Mouse (Mus musculus) embryonic fibroblast, embryonic 13.5 days (primary cell): ENCODE results near the gene Chil1. TPM values are rescaled to one million over a fixed set of nuclear protein-coding genes. Genes with fewer than 3 reads are reported as not detected.

Source experiments
- H3K27ac ChIP-seq: 2 replicates; pipeline ENCODE4 v1.5.1; 2012; ENCODE audit warnings: low read length, control low read depth, inconsistent platforms; ENCODE audit not compliant: insufficient read depth
- H3K4me1 ChIP-seq: 2 replicates; pipeline ENCODE4 v1.6.1; 2011; ENCODE audit warnings: low read length; ENCODE audit not compliant: control insufficient read depth, insufficient read depth
- H3K4me3 ChIP-seq: 2 replicates; pipeline ENCODE4 v1.5.1; 2011; ENCODE audit warnings: mild to moderate bottlenecking, control low read depth, low read length; ENCODE audit not compliant: insufficient read depth
- CTCF ChIP-seq: IDR thresholded peaks from 2 replicates; pipeline ENCODE4 v1.5.1; 2011; ENCODE audit warnings: mild to moderate bottlenecking, control low read depth, low read length, moderate library complexity, borderline replicate concordance; ENCODE audit not compliant: insufficient read depth
- POLR2A ChIP-seq: IDR thresholded peaks from 2 replicates; pipeline ENCODE4 v1.6.1; 2011; ENCODE audit warnings: low read depth, mild to moderate bottlenecking, control low read depth, low read length, moderate library complexity
- polyA plus RNA-seq: library from polyadenylated mRNA; stranded (reverse); fragments of >200 nt; gene quantifications from 2 replicates; pipeline ENCODE4 v1.2.4, GENCODE M21; 2011; ENCODE audit warnings: low read depth; ENCODE audit not compliant: missing spikeins, insufficient read length

Chil1 gene
- polyA plus RNA-seq, 1 experiment = 9.6 TPM

GRCm38 (mm10) chr1:134225375-134225774 is 43.4 kb downstream of the Chil1 start:
- Histone ChIP-seq H3K4me3 (no peak overlapping the region), H3K4me1 (no peaks in the 10 kb centered on the region), H3K27ac (no peak overlapping the region)
- TF ChIP-seq CTCF = no peak
- no peak for TF ChIP-seq POLR2A

- no peak overlapping the region for H3K27ac ChIP-seq
- no peaks in the 10 kb centered on the region for H3K4me1 ChIP-seq
- TF ChIP-seq POLR2A (no peak), CTCF (no peak)
- no peak overlapping the region for H3K4me3 ChIP-seq
These were observed 44.8 kb downstream of the Chil1 start for GRCm38 (mm10) chr1:134226739-134227138.

GRCm38 (mm10) chr1:134229806-134230575 is 48.0 kb downstream of the Chil1 start:
- no peaks in the 10 kb centered on the region for H3K4me1 ChIP-seq
- TF ChIP-seq POLR2A (no peak), CTCF (no peak)
- no peak overlapping the region for H3K27ac ChIP-seq
- no peak overlapping the region for H3K4me3 ChIP-seq

GRCm38 (mm10) chr1:134230638-134231228 is 48.8 kb downstream of the Chil1 start:
- TF ChIP-seq CTCF = no peak
- no peak for TF ChIP-seq POLR2A
- H3K4me3 ChIP-seq = no peak overlapping the region
- H3K27ac ChIP-seq = no peak overlapping the region
- peaks cover under 1% of the 10 kb centered on the region; the same call in 1 of the 2 replicates for H3K4me1 ChIP-seq

GRCm38 (mm10) chr1:134231270-134231669 is 49.3 kb downstream of the Chil1 start:
- no peak overlapping the region for H3K4me3 ChIP-seq
- peaks cover 3% of the 10 kb centered on the region; the same call in 1 of the 2 replicates for H3K4me1 ChIP-seq
- no peak for TF ChIP-seq POLR2A
- no peak for TF ChIP-seq CTCF
- no peak overlapping the region for H3K27ac ChIP-seq

GRCm38 (mm10) chr1:134231681-134232080 is 49.7 kb downstream of the Chil1 start:
- H3K4me3 ChIP-seq = no peak overlapping the region
- no peak for TF ChIP-seq POLR2A
- H3K27ac ChIP-seq = no peak overlapping the region
- peaks cover 3% of the 10 kb centered on the region; the same call in 1 of the 2 replicates for H3K4me1 ChIP-seq

- Histone ChIP-seq H3K4me3 (no peak overlapping the region), H3K27ac (no peak overlapping the region), H3K4me1 (peaks cover 3% of the 10 kb centered on the region; the same call in 1 of the 2 replicates)
- TF ChIP-seq POLR2A = no peak
- TF ChIP-seq CTCF = no peak
These were observed 50.4 kb downstream of the Chil1 start for GRCm38 (mm10) chr1:134232326-134232725.

- TF ChIP-seq POLR2A = no peak
- TF ChIP-seq CTCF = no peak
These were observed 51.0 kb downstream of the Chil1 start for GRCm38 (mm10) chr1:134232778-134233531.

GRCm38 (mm10) chr1:134233681-134234454 is 51.9 kb downstream of the Chil1 start:
- no peak overlapping the region for H3K27ac ChIP-seq
- H3K4me1 ChIP-seq = peaks cover 3% of the 10 kb centered on the region; the same call in 1 of the 2 replicates
- TF ChIP-seq POLR2A (no peak), CTCF (no peak)
- no peak overlapping the region for H3K4me3 ChIP-seq

More at GRCm38 (mm10) chr1:134232778-134233531, 51.0 kb downstream of the Chil1 start:
- Histone ChIP-seq H3K4me1 (peaks cover 3% of the 10 kb centered on the region; the same call in 1 of the 2 replicates), H3K27ac (no peak overlapping the region), H3K4me3 (no peak overlapping the region)
